Mouse (Mus musculus) E14TG2a.4 (cell line): Measurements from ENCODE around the gene Snapc4.

Experiments used
- CTCF ChIP-seq: conservative IDR thresholded peaks from 2 replicates; pipeline ENCODE4 v1.5.1; 2014; ENCODE audit warnings: low read length
- NANOG ChIP-seq: IDR thresholded peaks from 2 replicates; pipeline ENCODE4 v1.6.1; 2014; ENCODE audit warnings: borderline replicate concordance, low read length, mixed read lengths
- POU5F1 ChIP-seq: IDR thresholded peaks from 2 replicates; pipeline ENCODE4 v1.6.1; 2014; ENCODE audit warnings: low read length, borderline replicate concordance

DNA sequence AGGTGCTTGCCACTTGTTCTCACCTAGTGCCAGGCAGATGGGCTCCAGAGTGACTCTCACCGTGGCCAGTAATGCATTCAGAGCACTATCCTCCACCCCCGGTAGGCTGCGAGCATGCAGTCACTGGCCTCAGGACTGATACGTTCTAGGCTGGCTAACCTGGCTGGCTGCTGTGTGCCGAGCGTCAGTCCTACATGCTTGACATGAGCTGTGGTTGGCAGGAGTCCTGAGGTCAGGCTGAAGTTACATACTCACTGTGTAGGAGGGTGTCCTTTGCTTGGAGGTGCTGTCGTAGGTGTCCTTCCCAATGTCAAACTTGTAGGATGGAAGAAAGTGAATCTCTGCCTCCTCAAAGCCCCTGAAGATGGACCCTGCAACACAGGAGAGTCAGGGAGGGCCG lies 18.5 kb upstream of the Snapc4 start:
- TF ChIP-seq CTCF, result no peak
- TF ChIP-seq NANOG, result no peak
- TF ChIP-seq POU5F1, result no peak
